Mouse (Mus musculus): ENCODE measurements at regions not wholly inside any gene's neighbourhood (a gene's known extent, or its start where the extent isn't known, plus 50 kb on each side); places are given as distances from the start of the nearest gene placed in this dataset.
"Not testable (repeated sequence)": the region's sequence is repeated elsewhere in the genome, so short reads cannot be mapped to it uniquely, and the experiment has no call there.

- DNase-seq (ENCODE audit: low spot score in 2 of 2) = peak; percentile 84 to 87
Observed at GRCm38 (mm10) chr14:87215099-87215498, 74.1 kb upstream of the Diaph3 start.

- no peak for DNase-seq (ENCODE audit: low spot score in 2 of 2)
Observed at GRCm38 (mm10) chr14:87217042-87217441, 76.0 kb upstream of the Diaph3 start.

GRCm38 (mm10) chr14:87219975-87220374 lies 78.9 kb upstream of the Diaph3 start:
- DNase-seq (ENCODE audit: low spot score in 2 of 2) = no peak

- DNase-seq (ENCODE audit: low spot score in 2 of 2) = no peak
Observed at GRCm38 (mm10) chr14:87224870-87225269, 83.8 kb upstream of the Diaph3 start.

- DNase-seq (ENCODE audit: low spot score in 2 of 2) = no peak
Observed at GRCm38 (mm10) chr14:87249258-87249657, 108.2 kb upstream of the Diaph3 start.

GRCm38 (mm10) chr14:87255484-87256208 lies 114.6 kb upstream of the Diaph3 start:
- no peak for DNase-seq (ENCODE audit: low spot score in 2 of 2)

GRCm38 (mm10) chr14:87261726-87262125 lies 120.7 kb upstream of the Diaph3 start:
- DNase-seq (ENCODE audit: low spot score in 2 of 2) = no peak

GRCm38 (mm10) chr14:87264826-87265225 lies 123.8 kb upstream of the Diaph3 start:
- no peak for DNase-seq (ENCODE audit: low spot score in 2 of 2)

GRCm38 (mm10) chr14:87266309-87266708 lies 125.3 kb upstream of the Diaph3 start:
- DNase-seq (ENCODE audit: low spot score in 2 of 2) = no peak

- not testable (repeated sequence) for DNase-seq (ENCODE audit: low spot score in 2 of 2)
Observed at GRCm38 (mm10) chr14:87289266-87289665, 127.2 kb upstream of the Tdrd3 start.

- DNase-seq (ENCODE audit: low spot score in 2 of 2) = no peak
Observed at GRCm38 (mm10) chr14:87289708-87290243, 126.7 kb upstream of the Tdrd3 start.

GRCm38 (mm10) chr14:87295206-87295605 lies 121.2 kb upstream of the Tdrd3 start:
- DNase-seq (ENCODE audit: low spot score in 2 of 2) = no peak

GRCm38 (mm10) chr14:87297160-87297559 lies 119.3 kb upstream of the Tdrd3 start:
- no peak for DNase-seq (ENCODE audit: low spot score in 2 of 2)

GRCm38 (mm10) chr14:87300838-87301237 lies 115.6 kb upstream of the Tdrd3 start:
- DNase-seq (ENCODE audit: low spot score in 2 of 2) = no peak

- DNase-seq (ENCODE audit: low spot score in 2 of 2) = no peak
Observed at GRCm38 (mm10) chr14:87301564-87301963, 114.9 kb upstream of the Tdrd3 start.

GRCm38 (mm10) chr14:87305481-87305880 lies 111.0 kb upstream of the Tdrd3 start:
- DNase-seq (ENCODE audit: low spot score in 2 of 2) = no peak

GRCm38 (mm10) chr14:87306011-87306410 lies 110.4 kb upstream of the Tdrd3 start:
- DNase-seq (ENCODE audit: low spot score in 2 of 2) = no peak

- no peak for DNase-seq (ENCODE audit: low spot score in 2 of 2)
Observed at GRCm38 (mm10) chr14:87308016-87308415, 108.4 kb upstream of the Tdrd3 start.

GRCm38 (mm10) chr14:87312318-87312717 lies 104.1 kb upstream of the Tdrd3 start:
- DNase-seq (ENCODE audit: low spot score in 2 of 2) = peak; percentile 5 to 33

- peak; percentile 74 to 75 for DNase-seq (ENCODE audit: low spot score in 2 of 2)
Observed at GRCm38 (mm10) chr14:87314999-87315732, 101.3 kb upstream of the Tdrd3 start.

- DNase-seq (ENCODE audit: low spot score in 2 of 2) = no peak
Observed at GRCm38 (mm10) chr14:87327841-87328240, 88.6 kb upstream of the Tdrd3 start.

- DNase-seq (ENCODE audit: low spot score in 2 of 2) = no peak
Observed at GRCm38 (mm10) chr14:87337950-87338526, 78.4 kb upstream of the Tdrd3 start.

Measured in left cerebral cortex, adult 18-20 months (tissue).